25 mouse cellular contexts compared by ENCODE assay signal in genomic region chr14:101836401-101836800, GRCm38 (mm10).
A peak's percentile ranks its signal among the peaks of the same experiment; 100 is the strongest.
DNase-seq lines count a peak whose midpoint lies in the region; ATAC-seq and TF ChIP-seq lines count a peak whose summit lies in the region.
"Had no signal": no experiment of that assay in that cellular context is flagged by ENCODE, and none has a peak within 500 bp of the region (broad histone marks: within the 10 kb centered on the region; RNA-seq: fewer than 3 reads in every experiment).

No protein-coding gene starts in this region.

- H3K9me3 ChIP-seq in kidney, embryonic 16.5 days (ENCODE audit: low read length): no peaks in the 10 kb centered on the region
- H3K9me3 ChIP-seq in kidney, embryonic 14.5 days (ENCODE audit: control insufficient read depth, low read length): no peaks in the 10 kb centered on the region
- H3K9me3 ChIP-seq in intestine, postnatal 0 days (ENCODE audit: control insufficient read depth): no peaks in the 10 kb centered on the region
- H3K9me3 ChIP-seq in liver, embryonic 12.5 days (replicated peaks): no peaks in the 10 kb centered on the region
- no peaks in the 10 kb centered on the region for H3K9me3 ChIP-seq in hindbrain, embryonic 16.5 days (ENCODE audit: control insufficient read depth, low read length)
- no peaks in the 10 kb centered on the region for H3K9me3 ChIP-seq in embryonic facial prominence, embryonic 10.5 days
- H3K9me3 ChIP-seq: embryonic facial prominence, embryonic 15.5 days; forebrain, embryonic 13.5 days; hindbrain, embryonic 10.5 days; midbrain, embryonic 10.5 days; midbrain, embryonic 15.5 days had no signal

- no peak overlapping the region for H3K4me2 ChIP-seq in kidney, embryonic 16.5 days (replicated peaks; ENCODE audit: low read depth, low read length)
- no peak overlapping the region for H3K4me2 ChIP-seq in kidney, embryonic 14.5 days (replicated peaks; ENCODE audit: low read depth, low read length)
- peak overlapping the region; percentile 40 for H3K4me2 ChIP-seq in intestine, postnatal 0 days (replicated peaks; ENCODE audit: low read depth)
- no peak overlapping the region for H3K4me2 ChIP-seq in liver, embryonic 12.5 days
- H3K4me2 ChIP-seq in hindbrain, embryonic 16.5 days (ENCODE audit: low read length): no peak overlapping the region
- H3K4me2 ChIP-seq: embryonic facial prominence, embryonic 15.5 days; forebrain, embryonic 13.5 days; lung, embryonic 14.5 days; midbrain, embryonic 15.5 days had no signal

- no peak overlapping the region for H3K9ac ChIP-seq in kidney, embryonic 16.5 days (replicated peaks; ENCODE audit: low read length)
- H3K9ac ChIP-seq in kidney, embryonic 14.5 days (ENCODE audit: low read depth, low read length): no peak overlapping the region
- H3K9ac ChIP-seq in intestine, postnatal 0 days (ENCODE audit: low read depth, low read length): no peak overlapping the region
- H3K9ac ChIP-seq in liver, embryonic 12.5 days: no peak overlapping the region
- no peak overlapping the region for H3K9ac ChIP-seq in hindbrain, embryonic 16.5 days (ENCODE audit: low read depth, low read length)
- H3K9ac ChIP-seq: embryonic facial prominence, embryonic 15.5 days; forebrain, embryonic 13.5 days; lung, embryonic 14.5 days; midbrain, embryonic 15.5 days had no signal

- no peak overlapping the region for H3K4me3 ChIP-seq in kidney, embryonic 16.5 days (ENCODE audit: low read length)
- no peak overlapping the region for H3K4me3 ChIP-seq in kidney, embryonic 14.5 days (ENCODE audit: low read length)
- H3K4me3 ChIP-seq in intestine, postnatal 0 days (ENCODE audit: low read depth, low read length): no peak overlapping the region
- H3K4me3 ChIP-seq in liver, embryonic 12.5 days: no peak overlapping the region
- no peak overlapping the region for H3K4me3 ChIP-seq in small intestine, adult 2 months (ENCODE audit: low read depth, low read length)
- no peak overlapping the region for H3K4me3 ChIP-seq in hindbrain, embryonic 16.5 days (ENCODE audit: low read length)
- no peak overlapping the region for H3K4me3 ChIP-seq in embryonic facial prominence, embryonic 10.5 days
- H3K4me3 ChIP-seq: embryonic facial prominence, embryonic 15.5 days; forebrain, embryonic 13.5 days; hindbrain, embryonic 10.5 days; midbrain, embryonic 10.5 days; midbrain, embryonic 15.5 days had no signal

- no peak overlapping the region for H3K27ac ChIP-seq in kidney, embryonic 16.5 days (ENCODE audit: low read length)
- H3K27ac ChIP-seq in kidney, embryonic 14.5 days (ENCODE audit: low read depth, low read length): no peak overlapping the region
- peak overlapping the region; percentile 65 for H3K27ac ChIP-seq in intestine, postnatal 0 days (ENCODE audit: low read depth, low read length)
- H3K27ac ChIP-seq in liver, embryonic 12.5 days: no peak overlapping the region
- peak overlapping the region; percentile 94 for H3K27ac ChIP-seq in small intestine, adult 2 months (ENCODE audit: insufficient read depth, low read depth, low read length)
- H3K27ac ChIP-seq in hindbrain, embryonic 16.5 days (ENCODE audit: low read depth, low read length): no peak overlapping the region
- H3K27ac ChIP-seq in embryonic facial prominence, embryonic 10.5 days (replicated peaks): no peak overlapping the region
- H3K27ac ChIP-seq: embryonic facial prominence, embryonic 15.5 days; forebrain, embryonic 13.5 days; hindbrain, embryonic 10.5 days; hindbrain, postnatal 0 days; midbrain, embryonic 10.5 days; midbrain, embryonic 15.5 days had no signal

- H3K4me1 ChIP-seq in kidney, embryonic 16.5 days (ENCODE audit: insufficient read depth, low read length): peaks cover 26% of the 10 kb centered on the region
- 0 out of 2 replicates have a peak, but pooled peaks cover 2% of the 10 kb centered on the region for H3K4me1 ChIP-seq in kidney, embryonic 14.5 days (ENCODE audit: control insufficient read depth, insufficient read depth, low read length)
- H3K4me1 ChIP-seq in intestine, postnatal 0 days (replicated peaks; ENCODE audit: control insufficient read depth, insufficient read depth, low read length): no peaks in the 10 kb centered on the region
- H3K4me1 ChIP-seq in liver, embryonic 12.5 days: no peaks in the 10 kb centered on the region
- peaks cover 23% of the 10 kb centered on the region; the same call in 1 of the 2 replicates for H3K4me1 ChIP-seq in small intestine, adult 2 months (ENCODE audit: control insufficient read depth, insufficient read depth, insufficient read length, low read length)
- no peaks in the 10 kb centered on the region for H3K4me1 ChIP-seq in hindbrain, embryonic 16.5 days (ENCODE audit: control insufficient read depth, insufficient read depth, low read depth, low read length)
- no peaks in the 10 kb centered on the region for H3K4me1 ChIP-seq in embryonic facial prominence, embryonic 10.5 days
- H3K4me1 ChIP-seq: forebrain, embryonic 13.5 days; hindbrain, embryonic 10.5 days; midbrain, embryonic 10.5 days; midbrain, embryonic 15.5 days had no signal

- H3K36me3 ChIP-seq in kidney, embryonic 16.5 days (ENCODE audit: insufficient read depth, low read length): no peaks in the 10 kb centered on the region
- H3K36me3 ChIP-seq in kidney, embryonic 14.5 days (ENCODE audit: control insufficient read depth, insufficient read depth, low read length): no peaks in the 10 kb centered on the region
- no peaks in the 10 kb centered on the region for H3K36me3 ChIP-seq in intestine, postnatal 0 days (ENCODE audit: control insufficient read depth, insufficient read depth)
- no peaks in the 10 kb centered on the region for H3K36me3 ChIP-seq in liver, embryonic 12.5 days
- H3K36me3 ChIP-seq in small intestine, adult 2 months (ENCODE audit: control insufficient read depth, insufficient read depth, low read length): no peaks in the 10 kb centered on the region
- no peaks in the 10 kb centered on the region for H3K36me3 ChIP-seq in hindbrain, embryonic 16.5 days (ENCODE audit: control insufficient read depth, insufficient read depth, low read length)
- H3K36me3 ChIP-seq in embryonic facial prominence, embryonic 10.5 days (replicated peaks): no peaks in the 10 kb centered on the region
- H3K36me3 ChIP-seq: embryonic facial prominence, embryonic 15.5 days; hindbrain, embryonic 10.5 days; midbrain, embryonic 10.5 days; midbrain, embryonic 15.5 days had no signal

- DNase-seq in right cerebral cortex, adult 2 months (ENCODE audit: low spot score in 2 of 2): no peak
- no peak for DNase-seq in embryonic facial prominence, embryonic 10.5 days (ENCODE audit: low spot score)
- DNase-seq: adrenal gland, adult 2 months; B cell, adult 2 months; cerebellum, adult 2 months; cerebellum, postnatal 14 days; gastrocnemius, postnatal 14 days; heart, postnatal 14 days; layer of hippocampus, postnatal 36 days; left cerebral cortex, postnatal 4 days; lung, embryonic 14.5 days; lung, postnatal 14 days; thymus, postnatal 4 days had no signal

- TF ChIP-seq CTCF in intestine, postnatal 0 days (IDR thresholded peaks at IDR 0.05; ENCODE audit: low read depth): no peak
- TF ChIP-seq CTCF in small intestine, adult 2 months (IDR thresholded peaks at IDR 0.05; ENCODE audit: extremely low read depth, insufficient read length, insufficient replicate concordance, low read depth, low read length): no peak

- 67% methylated on average over 2 of the region's 2 CpGs for WGBS in kidney, embryonic 16.5 days
- WGBS in kidney, embryonic 14.5 days: 74% methylated on average over 2 of the region's 2 CpGs
- 35% methylated on average over 2 of the region's 2 CpGs for WGBS in intestine, postnatal 0 days
- WGBS in liver, embryonic 12.5 days (ENCODE audit: insufficient replicate concordance): 54% methylated on average over 2 of the region's 2 CpGs
- 25% methylated on average over 2 of the region's 2 CpGs for WGBS in small intestine, adult 2 months
- WGBS in hindbrain, embryonic 16.5 days: 94% methylated on average over 2 of the region's 2 CpGs
- 89% methylated on average over 2 of the region's 2 CpGs for WGBS in embryonic facial prominence, embryonic 10.5 days

- no peak for TF ChIP-seq POLR2A in small intestine, adult 2 months (IDR thresholded peaks at IDR 0.05; ENCODE audit: low read depth, low read length)

- peak; percentile 39; the same call in 1 of the 2 replicates for ATAC-seq in kidney, embryonic 16.5 days (ENCODE audit: low FRiP score, low TSS enrichment)
- ATAC-seq in kidney, embryonic 14.5 days (ENCODE audit: low FRiP score, low TSS enrichment): no peak
- ATAC-seq in intestine, postnatal 0 days: peak; percentile 61
- ATAC-seq in liver, embryonic 12.5 days: peak; percentile 50; the same call in 1 of the 2 replicates
- ATAC-seq in hindbrain, embryonic 16.5 days: no peak
- ATAC-seq: hindbrain, postnatal 0 days; midbrain, embryonic 15.5 days had no signal

- H3K27me3 ChIP-seq in kidney, embryonic 16.5 days (ENCODE audit: insufficient read depth, low read length): no peaks in the 10 kb centered on the region
- H3K27me3 ChIP-seq in kidney, embryonic 14.5 days (ENCODE audit: control insufficient read depth, insufficient read depth, low read length): no peaks in the 10 kb centered on the region
- H3K27me3 ChIP-seq in intestine, postnatal 0 days (replicated peaks; ENCODE audit: control insufficient read depth, insufficient read depth, low read length): no peaks in the 10 kb centered on the region
- H3K27me3 ChIP-seq in liver, embryonic 12.5 days (replicated peaks): no peaks in the 10 kb centered on the region
- H3K27me3 ChIP-seq in small intestine, adult 2 months (ENCODE audit: control insufficient read depth, insufficient read depth, low read length): no peaks in the 10 kb centered on the region
- no peaks in the 10 kb centered on the region for H3K27me3 ChIP-seq in hindbrain, embryonic 16.5 days (replicated peaks; ENCODE audit: control insufficient read depth, insufficient read depth, low read length)
- H3K27me3 ChIP-seq in embryonic facial prominence, embryonic 10.5 days (replicated peaks; ENCODE audit: low read depth, poor library complexity, severe bottlenecking): no peaks in the 10 kb centered on the region
- H3K27me3 ChIP-seq: embryonic facial prominence, embryonic 15.5 days; forebrain, embryonic 13.5 days; midbrain, embryonic 15.5 days had no signal

Comparison
In these comparisons a context has a peak if more than half of its experiments do, and no peak if none do; other contexts are left out.
1. ATAC-seq: peak in kidney, embryonic 16.5 days (single experiment), intestine, postnatal 0 days (single experiment) and liver, embryonic 12.5 days (single experiment); none in kidney, embryonic 14.5 days (single experiment) and hindbrain, embryonic 16.5 days (single experiment).
2. H3K27ac ChIP-seq: peak in intestine, postnatal 0 days (single experiment) and small intestine, adult 2 months (single experiment); none in kidney, embryonic 16.5 days (single experiment), kidney, embryonic 14.5 days (single experiment), liver, embryonic 12.5 days (single experiment), hindbrain, embryonic 16.5 days (single experiment) and embryonic facial prominence, embryonic 10.5 days (single experiment).